Mouse (Mus musculus): ENCODE results near the gene Rabep2.

Gene Rabep2

DNA sequence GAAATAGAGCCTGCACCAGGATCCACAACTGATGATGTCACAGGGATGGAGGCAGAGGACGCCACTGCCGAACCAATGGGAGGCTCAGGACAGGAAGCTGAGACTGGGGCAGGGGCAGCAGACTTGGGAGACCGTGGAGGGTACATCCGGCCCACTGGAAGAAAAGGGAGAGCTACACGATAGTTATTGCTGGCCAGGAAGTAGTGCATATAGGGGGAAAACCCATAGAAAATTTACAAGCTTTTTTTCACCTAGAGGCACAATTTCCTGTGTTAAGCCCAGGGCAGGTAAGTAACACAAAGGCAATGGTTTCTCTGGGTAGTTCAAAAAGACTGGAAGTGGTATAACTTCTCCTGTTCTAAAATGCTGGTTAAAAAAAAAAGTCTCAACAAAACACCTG is 67.9 kb downstream of the Rabep2 start:
- DNase-seq (ENCODE audit: low spot score), result no peak

GRCm38 (mm10) chr7:126497966-126498365 is 69.4 kb downstream of the Rabep2 start:
- no peak for DNase-seq (ENCODE audit: low spot score)

Data from ovary, postnatal 10 days (tissue).